Mouse (Mus musculus) MEL (cell line): Measurements from ENCODE around the gene Gm21970. TPM values are rescaled to one million over a fixed set of nuclear protein-coding genes. Genes with fewer than 3 reads are reported as not detected.

Experiments used
- DNase-seq: peaks from one replicate; pipeline ENCODE4 v3.0.0; 2011; ENCODE audit warnings: low read depth, low spot score
- H3K27ac ChIP-seq: 2 replicates; pipeline ENCODE4 v1.5.1; 2012; ENCODE audit warnings: low read depth, mild to moderate bottlenecking, control low read depth, low read length, moderate library complexity; ENCODE audit not compliant: control insufficient read depth
- H3K27me3 ChIP-seq, 2 experiments: fragments of 150-350 bp in 1 of 2; sonication (generic) in 1 of 2; 2 replicates each; pipeline ENCODE4 v1.6.1; 2012; ENCODE audit warnings: low read length in 2 of 2, mild to moderate bottlenecking in 2 of 2, improper control_type of control experiment in 1 of 2, moderate library complexity in 1 of 2; ENCODE audit not compliant: insufficient read depth in 2 of 2, control insufficient read depth in 1 of 2
- H3K36me3 ChIP-seq, 2 experiments: 2 replicates each; pipeline ENCODE4 v1.6.1; 2012 to 2014; ENCODE audit warnings: low read length in 2 of 2, improper control_type of control experiment in 1 of 2, inconsistent platforms in 1 of 2, mild to moderate bottlenecking in 1 of 2; ENCODE audit not compliant: insufficient read depth in 2 of 2, control insufficient read depth in 1 of 2
- H3K4me1 ChIP-seq, 2 experiments: fragments of 150-350 bp in 1 of 2; sonication (generic) in 1 of 2; 2 replicates each; pipeline ENCODE4 v1.6.1; 2012; ENCODE audit warnings: low read length in 2 of 2, improper control_type of control experiment in 1 of 2, mild to moderate bottlenecking in 1 of 2; ENCODE audit not compliant: insufficient read depth in 2 of 2, control insufficient read depth in 1 of 2
- H3K4me3 ChIP-seq, 2 experiments: fragments of 150-350 bp in 1 of 2; sonication (generic) in 1 of 2; 2 replicates each; pipeline ENCODE4 v1.5.1; 2012; ENCODE audit warnings: low read depth in 2 of 2, low read length in 2 of 2, mild to moderate bottlenecking in 2 of 2, moderate library complexity in 2 of 2, control low read depth in 1 of 2, improper control_type of control experiment in 1 of 2; ENCODE audit not compliant: control insufficient read depth in 1 of 2, insufficient read depth in 1 of 2
- H3K79me2 ChIP-seq: 2 replicates; pipeline ENCODE4 v1.6.1; 2012; ENCODE audit warnings: mild to moderate bottlenecking, low read length, moderate library complexity; ENCODE audit not compliant: control insufficient read depth, poor library complexity, insufficient read depth
- H3K9ac ChIP-seq: 2 replicates; pipeline ENCODE4 v1.6.1; 2012; ENCODE audit warnings: low read depth, mild to moderate bottlenecking, control low read depth, low read length, moderate library complexity; ENCODE audit not compliant: control insufficient read depth, poor library complexity, severe bottlenecking
- H3K9me3 ChIP-seq: fragments of 150-350 bp; sonication (generic); replicated peaks from 2 replicates; pipeline ENCODE4 v1.6.1; 2012; ENCODE audit warnings: mild to moderate bottlenecking, low read length, improper control_type of control experiment, moderate library complexity; ENCODE audit not compliant: insufficient read depth
- ELF1 ChIP-seq: IDR thresholded peaks from 2 replicates; pipeline ENCODE4 v1.6.1; 2014; ENCODE audit warnings: low read depth, mild to moderate bottlenecking, inconsistent platforms, low read length, improper control_type of control experiment, moderate library complexity
- HCFC1 ChIP-seq: IDR thresholded peaks from 2 replicates; pipeline ENCODE4 v1.6.1; 2012; ENCODE audit warnings: low read depth, mild to moderate bottlenecking, inconsistent platforms, low read length, improper control_type of control experiment, moderate library complexity
- JUND ChIP-seq: IDR thresholded peaks from 2 replicates; pipeline ENCODE4 v1.6.1; 2011; ENCODE audit warnings: low read depth, mild to moderate bottlenecking, improper control_type of control experiment, low read length
- KAT2A ChIP-seq: conservative IDR thresholded peaks from 2 replicates; pipeline ENCODE4 v1.6.1; 2012; ENCODE audit warnings: low read depth, low read length, improper control_type of control experiment, inconsistent platforms
- MAZ ChIP-seq: IDR thresholded peaks from 2 replicates; pipeline ENCODE4 v1.6.1; 2012; ENCODE audit warnings: low read depth, mild to moderate bottlenecking, inconsistent platforms, low read length, improper control_type of control experiment
- MEF2A ChIP-seq: IDR thresholded peaks from 2 replicates; pipeline ENCODE4 v1.6.1; 2014; ENCODE audit warnings: low read depth, mild to moderate bottlenecking, inconsistent platforms, low read length, improper control_type of control experiment; ENCODE audit not compliant: poor library complexity, insufficient replicate concordance, severe bottlenecking; ENCODE audit errors: extremely low read depth
- MXI1 ChIP-seq: IDR thresholded peaks from 2 replicates; pipeline ENCODE4 v1.6.1; 2011; ENCODE audit warnings: mild to moderate bottlenecking, low read depth, low read length, improper control_type of control experiment
- NRF1 ChIP-seq: IDR thresholded peaks from 2 replicates; pipeline ENCODE4 v1.6.1; 2014; ENCODE audit warnings: low read depth, mild to moderate bottlenecking, inconsistent platforms, low read length, improper control_type of control experiment, moderate library complexity; ENCODE audit not compliant: poor library complexity, insufficient read depth, severe bottlenecking
- POLR2AphosphoS5 ChIP-seq: IDR thresholded peaks from 2 replicates; pipeline ENCODE4 v1.6.1; 2012; ENCODE audit warnings: low read depth, borderline replicate concordance, mild to moderate bottlenecking, inconsistent platforms, low read length, moderate library complexity, mixed read lengths
- RAD21 ChIP-seq: IDR thresholded peaks from 2 replicates; pipeline ENCODE4 v1.6.1; 2011; ENCODE audit warnings: mild to moderate bottlenecking, low read depth, low read length, improper control_type of control experiment
- RCOR1 ChIP-seq: IDR thresholded peaks from 2 replicates; pipeline ENCODE4 v1.6.1; 2012; ENCODE audit warnings: low read depth, mild to moderate bottlenecking, inconsistent platforms, low read length, improper control_type of control experiment
- TAL1 ChIP-seq: IDR thresholded peaks from 2 replicates; pipeline ENCODE4 v1.6.1; 2012; ENCODE audit warnings: mild to moderate bottlenecking, inconsistent platforms, low read length, moderate library complexity, mixed read lengths
- TCF12 ChIP-seq: IDR thresholded peaks from 2 replicates; pipeline ENCODE4 v1.6.1; 2014; ENCODE audit warnings: low read depth, mild to moderate bottlenecking, inconsistent platforms, low read length, improper control_type of control experiment, moderate library complexity
- UBTF ChIP-seq: IDR thresholded peaks from 2 replicates; pipeline ENCODE4 v1.6.1; 2012; ENCODE audit warnings: low read depth, mild to moderate bottlenecking, inconsistent platforms, low read length, improper control_type of control experiment, moderate library complexity, borderline replicate concordance; ENCODE audit not compliant: insufficient read depth
- USF1 ChIP-seq: IDR thresholded peaks from 2 replicates; pipeline ENCODE4 v1.6.1; 2014; ENCODE audit warnings: low read depth, mild to moderate bottlenecking, inconsistent platforms, low read length, improper control_type of control experiment, moderate library complexity
- ZC3H11A ChIP-seq: IDR thresholded peaks from 2 replicates; pipeline ENCODE4 v1.6.1; 2012; ENCODE audit warnings: low read depth, mild to moderate bottlenecking, inconsistent platforms, low read length, improper control_type of control experiment
- ZKSCAN1 ChIP-seq: IDR thresholded peaks from 2 replicates; pipeline ENCODE4 v1.6.1; 2012; ENCODE audit warnings: low read depth, mild to moderate bottlenecking, inconsistent platforms, low read length, improper control_type of control experiment, moderate library complexity
- ZMIZ1 ChIP-seq: IDR thresholded peaks from 2 replicates; pipeline ENCODE4 v1.6.1; 2012; ENCODE audit warnings: low read depth, mild to moderate bottlenecking, inconsistent platforms, low read length, improper control_type of control experiment, moderate library complexity
- ZNF384 ChIP-seq: IDR thresholded peaks from 2 replicates; pipeline ENCODE4 v1.6.1; 2012; ENCODE audit warnings: low read depth, mild to moderate bottlenecking, inconsistent platforms, low read length, improper control_type of control experiment
- polyA plus RNA-seq, 2 experiments: library from polyadenylated mRNA; stranded (reverse) in 1 of 2; unstranded in 1 of 2; fragments of >175 nt in 1 of 2; fragments of >200 nt in 1 of 2; gene quantifications; 2 replicates each; pipeline versions ENCODE4 v1.2.1 to v1.2.4; 2012; ENCODE audit warnings: low replicate concordance in 2 of 2, low read depth in 1 of 2; ENCODE audit not compliant: insufficient read length in 2 of 2, insufficient read depth in 1 of 2, missing spikeins in 1 of 2
- total RNA-seq: library from RNA; depleted of rRNA; stranded (reverse); fragments of 300-350 nt; gene quantifications from 2 replicates; pipeline ENCODE4 v1.2.3, GENCODE M21; 2012; rRNA removed

Gm21970 gene
- total RNA-seq (not detected in 2 replicates), polyA plus RNA-seq (not detected)

DNA sequence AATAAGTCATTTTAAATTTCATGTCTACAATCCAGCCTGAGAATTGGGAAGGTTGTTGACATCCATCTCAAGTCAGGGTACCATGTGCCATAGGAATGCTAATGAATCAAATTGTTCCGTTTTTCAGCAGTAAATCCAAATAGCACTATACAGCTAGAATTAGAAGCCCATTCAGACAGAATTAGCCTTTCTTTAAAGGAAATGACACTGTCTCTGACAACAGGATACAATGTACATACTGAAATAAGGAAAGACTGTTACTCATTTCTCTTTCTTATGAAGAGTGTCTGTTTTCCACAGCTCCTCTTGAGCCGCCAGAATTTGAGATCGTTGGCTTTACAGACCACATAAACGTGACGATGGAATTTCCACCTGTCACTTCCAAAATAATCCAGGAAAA, at the start of gene Gm21970:
Gene Gm21970 (plus strand): TSS at position 301 of the 400 bp plus-strand sequence.
- H3K4me1 ChIP-seq, result peaks cover 6% of the 10 kb centered on the region in 2 experiments

DNA sequence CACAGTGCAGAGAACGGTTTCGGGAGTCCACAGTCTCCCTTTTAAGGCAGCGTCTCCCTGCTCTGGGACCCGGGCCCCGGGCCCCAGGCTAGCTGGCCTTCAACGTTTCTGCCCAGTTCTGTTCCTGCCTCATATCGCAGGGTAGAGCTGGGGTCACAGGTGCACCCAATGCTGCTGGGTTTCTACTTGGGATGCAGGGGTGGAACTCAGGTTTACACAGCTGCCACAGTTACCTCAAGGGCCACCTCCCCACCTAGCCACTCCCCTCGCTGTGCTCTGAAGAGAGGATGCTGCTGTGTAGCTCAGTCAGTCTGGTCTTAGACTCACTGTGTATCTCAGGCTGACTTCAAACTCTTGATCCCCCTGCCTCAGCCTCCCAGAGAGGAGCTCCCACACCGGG, 45.0 kb upstream of the Gm21970 start:
- peaks cover 0 to 2% of the 10 kb centered on the region in 2 experiments; a peak in 1 of 4 replicates for H3K36me3 ChIP-seq
- H3K27ac ChIP-seq, result no peak overlapping the region
- no peaks in the 10 kb centered on the region for H3K27me3 ChIP-seq
- TF ChIP-seq UBTF (no peak), ZKSCAN1 (no peak)
- no peak overlapping the region for H3K9ac ChIP-seq
- H3K9me3 ChIP-seq, result no peaks in the 10 kb centered on the region
- no peak overlapping the region for H3K4me3 ChIP-seq
- H3K4me1 ChIP-seq, result no peaks in the 10 kb centered on the region
- H3K79me2 ChIP-seq, result no peaks in the 10 kb centered on the region
- DNase-seq, result no peak

More for the DNA sequence above, at the start of gene Gm21970:
- Histone ChIP-seq H3K36me3 (peaks cover 11 to 21% of the 10 kb centered on the region in 2 experiments), H3K9ac (no peak within 1 kb of the TSS), H3K79me2 (no peaks in the 10 kb centered on the region), H3K9me3 (no peaks in the 10 kb centered on the region), H3K27ac (no peak within 1 kb of the TSS), H3K27me3 (no peaks in the 10 kb centered on the region), H3K4me3 (no peak within 1 kb of the TSS)
- TF ChIP-seq ZMIZ1 (no peak), MAZ (no peak), POLR2AphosphoS5 (no peak), USF1 (no peak), MXI1 (no peak), KAT2A (no peak), ZKSCAN1 (no peak), TCF12 (no peak), ELF1 (no peak), NRF1 (no peak), TAL1 (no peak), HCFC1 (no peak), RCOR1 (no peak), ZNF384 (no peak), MEF2A (no peak), RAD21 (no peak), JUND (no peak), UBTF (no peak), ZC3H11A (no peak)
- no peak for DNase-seq
